Mouse (Mus musculus): ENCODE measurements around the gene Dnaaf2. TPM values are rescaled to one million over a fixed set of nuclear protein-coding genes. Genes with fewer than 3 reads are reported as not detected.

Gene Dnaaf2
- total and polyA plus RNA-seq, 2 experiments, result 0.64 to 1.0 TPM

DNA sequence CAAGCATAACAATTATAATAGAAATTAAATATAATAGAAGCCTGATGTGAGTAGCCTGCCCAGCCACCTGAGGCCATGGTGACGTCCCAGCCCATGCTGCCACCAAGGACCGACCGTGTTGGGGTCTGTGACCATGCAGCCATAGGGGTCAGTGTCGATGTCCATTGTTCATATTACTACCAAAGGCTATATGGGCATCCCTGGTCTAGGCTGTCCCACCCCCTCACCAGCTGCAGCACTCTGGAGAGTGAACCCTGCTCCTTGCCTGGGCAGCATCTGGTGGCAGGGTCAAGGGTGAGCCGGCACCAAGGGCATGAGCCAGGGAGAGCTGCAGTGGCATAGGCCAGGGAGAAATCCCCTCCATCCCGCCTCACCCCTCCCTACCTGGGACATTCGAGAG lies 58.4 kb downstream of the Dnaaf2 start:
- WGBS, result 85% methylated on average over 7 of the region's 7 CpGs

DNA sequence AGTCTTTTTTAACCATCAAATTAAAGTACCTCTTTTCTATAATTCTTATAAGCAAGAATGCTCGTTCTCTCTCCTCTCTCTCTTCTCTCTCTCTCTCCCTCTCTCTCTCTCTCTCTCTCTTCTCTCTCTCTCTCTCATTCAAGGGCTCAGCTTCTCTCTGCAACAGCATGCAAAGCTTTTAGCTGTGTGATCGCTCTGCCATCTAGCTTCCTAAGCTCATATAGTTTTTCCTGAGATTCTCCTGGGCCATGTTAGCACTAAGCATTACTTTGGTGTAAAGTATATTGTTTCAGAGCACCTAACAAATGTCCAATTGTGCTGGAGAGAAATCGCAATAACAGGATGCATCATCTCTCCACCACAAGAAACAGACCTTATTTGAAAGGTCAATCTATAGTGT lies 59.0 kb downstream of the Dnaaf2 start:
- Histone ChIP-seq H3K4me1 (ENCODE audit: control insufficient read depth, insufficient read depth, low read length) (no peaks in the 10 kb centered on the region), H3K4me3 (ENCODE audit: insufficient read depth, low read depth, low read length) (no peak overlapping the region), H3K27me3 (ENCODE audit: control insufficient read depth, insufficient read depth, low read length) (no peaks in the 10 kb centered on the region), H3K9ac (ENCODE audit: low read depth, low read length) (no peak overlapping the region), H3K27ac (replicated peaks; ENCODE audit: insufficient read depth, low read depth, low read length) (no peak overlapping the region), H3K36me3 (ENCODE audit: control insufficient read depth, insufficient read depth, low read length) (no peaks in the 10 kb centered on the region), H3K79me2 (ENCODE audit: control insufficient read depth, insufficient read depth, low read length) (no peaks in the 10 kb centered on the region)
- TF ChIP-seq CTCF (IDR thresholded peaks at IDR 0.05; ENCODE audit: low read depth, low read length), result no peak
- TF ChIP-seq POLR2A (IDR thresholded peaks at IDR 0.05; ENCODE audit: extremely low read depth, insufficient read depth, low read length), result no peak
- WGBS, result 89% methylated on average over 3 of the region's 3 CpGs
- DNase-seq (ENCODE audit: extremely low read depth, low read depth, low spot score), result no peak

More for the DNA sequence above, 58.4 kb downstream of the Dnaaf2 start:
- no peak for DNase-seq (ENCODE audit: extremely low read depth, low read depth, low spot score)
- Histone ChIP-seq H3K27ac (replicated peaks; ENCODE audit: insufficient read depth, low read depth, low read length) (no peak overlapping the region), H3K79me2 (ENCODE audit: control insufficient read depth, insufficient read depth, low read length) (no peaks in the 10 kb centered on the region), H3K36me3 (ENCODE audit: control insufficient read depth, insufficient read depth, low read length) (no peaks in the 10 kb centered on the region), H3K27me3 (ENCODE audit: control insufficient read depth, insufficient read depth, low read length) (no peaks in the 10 kb centered on the region), H3K4me1 (ENCODE audit: control insufficient read depth, insufficient read depth, low read length) (no peaks in the 10 kb centered on the region), H3K4me3 (ENCODE audit: insufficient read depth, low read depth, low read length) (no peak overlapping the region), H3K9ac (ENCODE audit: low read depth, low read length) (no peak overlapping the region)
- TF ChIP-seq CTCF (IDR thresholded peaks at IDR 0.05; ENCODE audit: low read depth, low read length) (no peak), POLR2A (IDR thresholded peaks at IDR 0.05; ENCODE audit: extremely low read depth, insufficient read depth, low read length) (no peak)

Other genes starting within 250 kb of the Dnaaf2 start
- gene Rps29, start 39.2 kb downstream of the Dnaaf2 start, total RNA-seq (2014; rRNA removed), result 137 and 202 TPM in 2 replicates
- 779 and 865 TPM in 2 replicates for gene Rps29, start 39.2 kb downstream of the Dnaaf2 start, polyA plus RNA-seq (2012; rRNA removed)
- gene Lrr1, start 29.6 kb downstream of the Dnaaf2 start, total RNA-seq (2014; rRNA removed), result 0.67 TPM in 1 of 2 replicates, not detected in the other
- gene Lrr1, start 29.6 kb downstream of the Dnaaf2 start, polyA plus RNA-seq (2012; rRNA removed), result not detected in 2 replicates
- 412 and 466 TPM in 2 replicates for gene Rpl36al, start 14.3 kb downstream of the Dnaaf2 start, total RNA-seq (2014; rRNA removed)
- 129 and 148 TPM in 2 replicates for gene Rpl36al, start 14.3 kb downstream of the Dnaaf2 start, polyA plus RNA-seq (2012; rRNA removed)
- gene Mgat2, start 14.3 kb downstream of the Dnaaf2 start, total RNA-seq (2014; rRNA removed), result 33.9 and 34.0 TPM in 2 replicates
- 15.8 and 16.7 TPM in 2 replicates for gene Mgat2, start 14.3 kb downstream of the Dnaaf2 start, polyA plus RNA-seq (2012; rRNA removed)
- gene Gm49383, start 1.3 kb downstream of the Dnaaf2 start, total RNA-seq (2014; rRNA removed), result 2.4 and 3.3 TPM in 2 replicates
- 1.1 and 1.8 TPM in 2 replicates for gene Gm49383, start 1.3 kb downstream of the Dnaaf2 start, polyA plus RNA-seq (2012; rRNA removed)
- 0.92 and 1.5 TPM in 2 replicates for gene Gm49384, start 5.8 kb upstream of the Dnaaf2 start, total RNA-seq (2014; rRNA removed)
- 0.87 TPM in 1 of 2 replicates, not detected in the other for gene Gm49384, start 5.8 kb upstream of the Dnaaf2 start, polyA plus RNA-seq (2012; rRNA removed)
- gene Pole2, start 29.8 kb upstream of the Dnaaf2 start, total RNA-seq (2014; rRNA removed), result 0.74 and 1.8 TPM in 2 replicates
- gene Pole2, start 29.8 kb upstream of the Dnaaf2 start, polyA plus RNA-seq (2012; rRNA removed), result 0.24 and 0.36 TPM in 2 replicates
- 0.46 and 0.67 TPM in 2 replicates for gene Klhdc1, start 42.7 kb upstream of the Dnaaf2 start, total RNA-seq (2014; rRNA removed)
- 0.07 and 0.10 TPM in 2 replicates for gene Klhdc1, start 42.7 kb upstream of the Dnaaf2 start, polyA plus RNA-seq (2012; rRNA removed)
- gene Klhdc2, start 98.3 kb upstream of the Dnaaf2 start, total RNA-seq (2014; rRNA removed), result 40.5 and 43.0 TPM in 2 replicates
- gene Klhdc2, start 98.3 kb upstream of the Dnaaf2 start, polyA plus RNA-seq (2012; rRNA removed), result 22.2 TPM in 2 replicates
- gene Nemf, start 158.7 kb upstream of the Dnaaf2 start, total RNA-seq (2014; rRNA removed), result 14.6 and 16.0 TPM in 2 replicates
- gene Nemf, start 158.7 kb upstream of the Dnaaf2 start, polyA plus RNA-seq (2012; rRNA removed), result 1.7 and 2.2 TPM in 2 replicates
- 40.7 and 48.3 TPM in 2 replicates for gene Arf6, start 173.7 kb upstream of the Dnaaf2 start, total RNA-seq (2014; rRNA removed)
- 62.7 and 66.7 TPM in 2 replicates for gene Arf6, start 173.7 kb upstream of the Dnaaf2 start, polyA plus RNA-seq (2012; rRNA removed)
- gene Gm9887, start 174.0 kb upstream of the Dnaaf2 start, total RNA-seq (2014; rRNA removed), result 0.20 and 0.37 TPM in 2 replicates
- 0.48 and 0.85 TPM in 2 replicates for gene Gm9887, start 174.0 kb upstream of the Dnaaf2 start, polyA plus RNA-seq (2012; rRNA removed)

Data from liver, adult 2 months (tissue).